Mouse (Mus musculus): Measurements from ENCODE around the gene Sapcd1.

Sapcd1 gene

GRCm38 (mm10) chr17:35021163-35021808 is 6.5 kb downstream of the Sapcd1 start:
- no peaks in the 10 kb centered on the region for H3K9me3 ChIP-seq (ENCODE audit: low read length)
- H3K36me3 ChIP-seq (ENCODE audit: insufficient read depth, low read length): peaks cover 16% of the 10 kb centered on the region
- H3K4me1 ChIP-seq (replicated peaks; ENCODE audit: low read depth, low read length): peaks cover 77% of the 10 kb centered on the region
- H3K27me3 ChIP-seq (ENCODE audit: insufficient read depth, low read length): peaks cover 22% of the 10 kb centered on the region
- TF ChIP-seq POU5F1 (IDR thresholded peaks at IDR 0.05; ENCODE audit: borderline replicate concordance, low read length): no peak
- TF ChIP-seq CTCF (conservative IDR thresholded peaks at IDR 0.05; ENCODE audit: low read length): peak; percentile 93
- H3K4me3 ChIP-seq (replicated peaks; ENCODE audit: low read length): peak overlapping the region; percentile 26; the same call in 1 of the 2 replicates

- Histone ChIP-seq H3K4me3 (replicated peaks; ENCODE audit: low read length) (no peak overlapping the region), H3K4me1 (replicated peaks; ENCODE audit: low read depth, low read length) (peaks cover 77% of the 10 kb centered on the region), H3K27me3 (ENCODE audit: insufficient read depth, low read length) (peaks cover 19% of the 10 kb centered on the region), H3K36me3 (ENCODE audit: insufficient read depth, low read length) (peaks cover 24% of the 10 kb centered on the region), H3K9me3 (ENCODE audit: low read length) (no peaks in the 10 kb centered on the region)
- TF ChIP-seq POU5F1 (IDR thresholded peaks at IDR 0.05; ENCODE audit: borderline replicate concordance, low read length) (no peak), NANOG (IDR thresholded peaks at IDR 0.05; ENCODE audit: borderline replicate concordance, low read length) (no peak), CTCF (conservative IDR thresholded peaks at IDR 0.05; ENCODE audit: low read length) (no peak)
Measured at GRCm38 (mm10) chr17:35020551-35020950, 7.3 kb downstream of the Sapcd1 start.

DNA sequence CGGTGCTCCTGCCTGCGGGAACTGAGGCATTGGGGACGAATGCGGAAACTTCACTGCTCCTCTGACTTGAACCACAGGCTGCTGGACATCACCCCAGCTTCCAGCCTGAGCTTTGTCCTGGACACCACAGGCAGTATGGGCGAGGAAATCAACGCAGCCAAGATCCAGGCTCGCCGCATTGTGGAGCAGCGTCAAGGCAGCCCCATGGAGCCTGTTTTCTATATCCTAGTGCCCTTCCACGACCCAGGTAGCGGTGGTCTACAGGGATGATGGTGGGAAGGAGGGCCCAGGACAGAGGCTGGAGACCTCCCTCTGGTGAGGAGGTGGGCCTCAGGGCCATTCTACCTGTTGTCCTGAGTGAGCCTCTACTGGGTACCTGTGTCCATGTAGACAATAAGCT is 7.9 kb downstream of the Sapcd1 start:
- Histone ChIP-seq H3K36me3 (ENCODE audit: insufficient read depth, low read length) (peaks cover 30% of the 10 kb centered on the region), H3K4me1 (replicated peaks; ENCODE audit: low read depth, low read length) (peaks cover 80% of the 10 kb centered on the region), H3K4me3 (replicated peaks; ENCODE audit: low read length) (peak overlapping the region; percentile 13; the same call in 1 of the 2 replicates), H3K9me3 (ENCODE audit: low read length) (no peaks in the 10 kb centered on the region), H3K27me3 (ENCODE audit: insufficient read depth, low read length) (peaks cover 19% of the 10 kb centered on the region)
- TF ChIP-seq CTCF (conservative IDR thresholded peaks at IDR 0.05; ENCODE audit: low read length): no peak
- TF ChIP-seq POU5F1 (IDR thresholded peaks at IDR 0.05; ENCODE audit: borderline replicate concordance, low read length): no peak
- no peak for TF ChIP-seq NANOG (IDR thresholded peaks at IDR 0.05; ENCODE audit: borderline replicate concordance, low read length)

- Histone ChIP-seq H3K36me3 (ENCODE audit: insufficient read depth, low read length) (peaks cover 47% of the 10 kb centered on the region), H3K4me3 (replicated peaks; ENCODE audit: low read length) (no peak overlapping the region), H3K4me1 (replicated peaks; ENCODE audit: low read depth, low read length) (peaks cover 91% of the 10 kb centered on the region), H3K27me3 (ENCODE audit: insufficient read depth, low read length) (0 out of 2 replicates have a peak, but pooled peaks cover 6% of the 10 kb centered on the region), H3K9me3 (ENCODE audit: low read length) (no peaks in the 10 kb centered on the region)
- no peak for TF ChIP-seq NANOG (IDR thresholded peaks at IDR 0.05; ENCODE audit: borderline replicate concordance, low read length)
- no peak for TF ChIP-seq CTCF (conservative IDR thresholded peaks at IDR 0.05; ENCODE audit: low read length)
- no peak for TF ChIP-seq POU5F1 (IDR thresholded peaks at IDR 0.05; ENCODE audit: borderline replicate concordance, low read length)
Measured at GRCm38 (mm10) chr17:35018171-35018570, 9.6 kb downstream of the Sapcd1 start.

- Histone ChIP-seq H3K4me3 (replicated peaks; ENCODE audit: low read length) (no peak overlapping the region), H3K4me1 (replicated peaks; ENCODE audit: low read depth, low read length) (peaks cover 94% of the 10 kb centered on the region), H3K36me3 (ENCODE audit: insufficient read depth, low read length) (peaks cover 52% of the 10 kb centered on the region), H3K27me3 (ENCODE audit: insufficient read depth, low read length) (0 out of 2 replicates have a peak, but pooled peaks cover 5% of the 10 kb centered on the region), H3K9me3 (ENCODE audit: low read length) (no peaks in the 10 kb centered on the region)
- TF ChIP-seq POU5F1 (IDR thresholded peaks at IDR 0.05; ENCODE audit: borderline replicate concordance, low read length) (no peak), NANOG (IDR thresholded peaks at IDR 0.05; ENCODE audit: borderline replicate concordance, low read length) (no peak), CTCF (conservative IDR thresholded peaks at IDR 0.05; ENCODE audit: low read length) (no peak)
Measured at GRCm38 (mm10) chr17:35017706-35018030, 10.1 kb downstream of the Sapcd1 start.

GRCm38 (mm10) chr17:35016791-35017705 is 10.8 kb downstream of the Sapcd1 start:
- Histone ChIP-seq H3K9me3 (ENCODE audit: low read length) (no peaks in the 10 kb centered on the region), H3K27me3 (ENCODE audit: insufficient read depth, low read length) (0 out of 2 replicates have a peak, but pooled peaks cover 5% of the 10 kb centered on the region), H3K4me3 (replicated peaks; ENCODE audit: low read length) (peak overlapping the region; percentile 23; the same call in 1 of the 2 replicates), H3K36me3 (ENCODE audit: insufficient read depth, low read length) (peaks cover 59% of the 10 kb centered on the region), H3K4me1 (replicated peaks; ENCODE audit: low read depth, low read length) (peaks cover 94% of the 10 kb centered on the region)
- TF ChIP-seq CTCF (conservative IDR thresholded peaks at IDR 0.05; ENCODE audit: low read length) (no peak), NANOG (IDR thresholded peaks at IDR 0.05; ENCODE audit: borderline replicate concordance, low read length) (no peak), POU5F1 (IDR thresholded peaks at IDR 0.05; ENCODE audit: borderline replicate concordance, low read length) (no peak)

DNA sequence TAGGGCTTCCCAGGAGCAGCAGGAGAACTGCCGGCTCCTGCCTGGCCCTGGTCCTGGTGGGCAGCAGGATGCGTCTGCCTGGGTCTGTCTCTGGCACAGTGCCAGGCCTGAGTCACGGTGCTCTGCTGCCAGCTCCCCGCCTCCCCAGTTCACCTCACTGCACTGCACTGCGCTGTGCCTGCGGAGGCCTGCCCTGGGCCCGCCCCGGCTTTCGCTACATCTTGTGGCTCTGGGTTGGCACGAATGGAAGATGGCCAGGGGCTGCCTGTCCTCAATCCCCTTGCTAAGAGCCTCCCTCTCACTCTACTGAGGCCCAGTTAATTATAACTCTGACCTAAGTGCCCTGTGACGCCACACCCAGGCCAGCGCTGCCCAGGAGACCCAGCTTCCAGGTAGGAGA is 11.4 kb downstream of the Sapcd1 start, which contains the start of gene Vwa7:
TSS of gene Vwa7 (plus strand) at position 204 of the 400 bp plus-strand sequence.
- H3K36me3 ChIP-seq (ENCODE audit: insufficient read depth, low read length): peaks cover 65% of the 10 kb centered on the region
- H3K27me3 ChIP-seq (ENCODE audit: insufficient read depth, low read length): 0 out of 2 replicates have a peak, but pooled peaks cover 5% of the 10 kb centered on the region
- H3K4me1 ChIP-seq (replicated peaks; ENCODE audit: low read depth, low read length): peaks cover 94% of the 10 kb centered on the region
- peak within 1 kb of the TSS; percentile 61 for H3K4me3 ChIP-seq (replicated peaks; ENCODE audit: low read length)
- H3K9me3 ChIP-seq (ENCODE audit: low read length): no peaks in the 10 kb centered on the region
- TF ChIP-seq POU5F1 (IDR thresholded peaks at IDR 0.05; ENCODE audit: borderline replicate concordance, low read length) (no peak), NANOG (IDR thresholded peaks at IDR 0.05; ENCODE audit: borderline replicate concordance, low read length) (no peak), CTCF (conservative IDR thresholded peaks at IDR 0.05; ENCODE audit: low read length) (no peak)

DNA sequence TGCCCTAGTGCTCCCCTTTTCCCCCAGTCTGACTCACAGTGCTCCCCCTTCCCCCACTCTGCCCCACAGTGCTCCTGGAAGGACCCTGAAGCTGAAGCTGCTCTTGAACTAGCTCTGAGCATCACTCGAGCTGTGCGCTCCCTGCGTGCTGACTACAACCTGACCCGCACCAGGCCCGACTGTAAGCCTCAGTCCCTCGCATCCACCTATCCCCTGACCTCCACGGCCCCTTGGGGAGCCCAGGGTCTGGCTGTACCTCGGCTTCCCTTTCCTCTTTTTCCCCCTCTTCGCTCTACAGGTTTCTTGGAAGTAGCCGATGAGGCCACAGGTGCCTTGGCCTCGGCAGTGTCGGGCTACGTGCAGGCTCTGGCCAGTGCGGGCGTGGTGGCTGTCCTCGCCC is 12.5 kb downstream of the Sapcd1 start:
- Histone ChIP-seq H3K27me3 (ENCODE audit: insufficient read depth, low read length) (0 out of 2 replicates have a peak, but pooled peaks cover 5% of the 10 kb centered on the region), H3K36me3 (ENCODE audit: insufficient read depth, low read length) (peaks cover 76% of the 10 kb centered on the region), H3K9me3 (ENCODE audit: low read length) (no peaks in the 10 kb centered on the region), H3K4me1 (replicated peaks; ENCODE audit: low read depth, low read length) (peaks cover 94% of the 10 kb centered on the region), H3K4me3 (replicated peaks; ENCODE audit: low read length) (peak overlapping the region; percentile 61)
- TF ChIP-seq CTCF (conservative IDR thresholded peaks at IDR 0.05; ENCODE audit: low read length) (no peak), POU5F1 (IDR thresholded peaks at IDR 0.05; ENCODE audit: borderline replicate concordance, low read length) (no peak), NANOG (IDR thresholded peaks at IDR 0.05; ENCODE audit: borderline replicate concordance, low read length) (no peak)

Measured in E14TG2a.4 (cell line).